8 mouse cellular contexts compared by ENCODE assay signal in the genomic region with DNA sequence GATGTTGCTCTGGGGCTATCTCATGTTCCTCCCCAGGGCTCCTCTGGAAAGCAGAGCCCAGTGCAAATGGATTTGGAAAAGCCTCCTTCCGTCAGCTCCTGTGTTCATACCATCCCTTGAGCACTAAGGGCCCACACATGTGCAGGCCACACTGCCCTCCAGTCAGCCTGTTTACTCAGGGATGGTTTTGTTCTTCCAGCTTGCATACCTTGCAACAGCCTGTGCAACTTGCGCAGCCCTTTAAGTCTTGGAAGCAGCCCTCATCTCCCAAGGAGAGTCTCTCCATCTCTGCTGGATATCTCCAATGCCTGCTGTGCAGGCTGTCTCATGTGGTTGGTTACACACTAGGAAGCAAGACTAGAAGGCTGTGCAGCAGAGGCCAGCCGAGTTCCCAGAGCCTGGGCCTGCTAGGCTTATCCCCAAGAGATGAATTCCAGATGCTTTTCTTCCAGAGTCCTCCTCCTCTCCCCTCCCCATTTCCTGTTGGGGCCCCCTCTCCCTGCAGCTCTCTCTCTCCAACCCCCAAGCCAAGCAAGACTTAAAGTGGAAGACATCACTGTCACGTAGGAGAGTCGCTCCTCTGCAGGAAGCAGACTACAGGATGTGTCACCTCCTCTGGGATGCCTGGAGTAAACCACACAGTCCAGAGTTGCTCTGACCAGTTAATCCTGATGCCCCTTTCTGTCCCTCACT. TPM values are rescaled to one million over a fixed set of nuclear protein-coding genes. Genes with fewer than 3 reads are reported as not detected.
A peak's percentile ranks its signal among the peaks of the same experiment; 100 is the strongest.
DNase-seq lines count a peak whose midpoint lies in the region; ATAC-seq and TF ChIP-seq lines count a peak whose summit lies in the region.

No protein-coding gene starts in this region.

- no peak overlapping the region for H3K9ac ChIP-seq in heart, adult 2 months (ENCODE audit: low read depth, low read length)
- H3K9ac ChIP-seq in lung, embryonic 16.5 days (ENCODE audit: low read length): peak overlapping the region; percentile 43

- no peak for DNase-seq in frontal cortex, postnatal 36 days (ENCODE audit: low spot score in 2 of 2)
- DNase-seq in heart, adult 2 months: peak; percentile 56 to 74
- peak; percentile 64 for DNase-seq in kidney, adult 2 months
- no peak for DNase-seq in thymus, adult 2 months
- no peak for DNase-seq in layer of hippocampus, postnatal 10 days (ENCODE audit: low spot score in 2 of 2)
- DNase-seq in thymus, postnatal 14 days: no peak

- 42% methylated on average over 5 of the region's 5 CpGs for WGBS in heart, adult 2 months
- WGBS in kidney, adult 2 months: 66% methylated on average over 5 of the region's 5 CpGs
- WGBS in lung, embryonic 16.5 days: 14% methylated on average over 5 of the region's 5 CpGs
- WGBS in thymus, adult 2 months: 88% methylated on average over 5 of the region's 5 CpGs

- H3K4me1 ChIP-seq in heart, adult 2 months (ENCODE audit: control insufficient read depth, insufficient read depth, low read length): peaks cover 15% of the 10 kb centered on the region
- no peaks in the 10 kb centered on the region for H3K4me1 ChIP-seq in kidney, adult 2 months (ENCODE audit: control insufficient read depth, insufficient read depth, low read length)
- peaks cover 37% of the 10 kb centered on the region for H3K4me1 ChIP-seq in lung, embryonic 16.5 days (replicated peaks; ENCODE audit: control insufficient read depth, insufficient read depth, low read length)
- H3K4me1 ChIP-seq in thymus, adult 2 months (replicated peaks; ENCODE audit: control insufficient read depth, insufficient read depth, low read length): no peaks in the 10 kb centered on the region

- peak overlapping the region; percentile 71 for H3K27ac ChIP-seq in heart, adult 2 months
- H3K27ac ChIP-seq in kidney, adult 2 months (ENCODE audit: insufficient read depth, low read depth, low read length): peak overlapping the region; percentile 43; the same call in 1 of the 2 replicates
- H3K27ac ChIP-seq in lung, embryonic 16.5 days (ENCODE audit: low read length): peak overlapping the region; percentile 98
- H3K27ac ChIP-seq in thymus, adult 2 months (ENCODE audit: control insufficient read depth, insufficient read depth, low read length): no peak overlapping the region

- H3K27me3 ChIP-seq in heart, adult 2 months (ENCODE audit: control insufficient read depth, insufficient read depth, low read length): no peaks in the 10 kb centered on the region
- H3K27me3 ChIP-seq in kidney, adult 2 months (replicated peaks; ENCODE audit: control insufficient read depth, insufficient read depth, low read length): no peaks in the 10 kb centered on the region
- no peaks in the 10 kb centered on the region for H3K27me3 ChIP-seq in lung, embryonic 16.5 days (ENCODE audit: control insufficient read depth, insufficient read depth, low read depth, low read length)
- no peaks in the 10 kb centered on the region for H3K27me3 ChIP-seq in thymus, adult 2 months (ENCODE audit: control insufficient read depth, insufficient read depth, low read length)

- no peaks in the 10 kb centered on the region for H3K36me3 ChIP-seq in heart, adult 2 months (ENCODE audit: control insufficient read depth, insufficient read depth, low read length)
- no peaks in the 10 kb centered on the region for H3K36me3 ChIP-seq in kidney, adult 2 months (ENCODE audit: control insufficient read depth, insufficient read depth, low read length)
- no peaks in the 10 kb centered on the region for H3K36me3 ChIP-seq in lung, embryonic 16.5 days (ENCODE audit: control insufficient read depth, insufficient read depth, low read length)
- H3K36me3 ChIP-seq in thymus, adult 2 months (ENCODE audit: control insufficient read depth, insufficient read depth, low read length): no peaks in the 10 kb centered on the region

- intact Hi-C loops in heart, adult 2 months (cut with DNase I): loop anchor here (5.0 kb wide), 1 partner anchor 100 kb away; no protein-coding TSS in a partner anchor

- no peak for TF ChIP-seq CTCF in heart, adult 2 months (IDR thresholded peaks at IDR 0.05)
- no peak for TF ChIP-seq CTCF in kidney, adult 2 months (conservative IDR thresholded peaks at IDR 0.05; ENCODE audit: insufficient read depth, insufficient read length, low read depth, low read length)
- no peak for TF ChIP-seq CTCF in thymus, adult 2 months (IDR thresholded peaks at IDR 0.05; ENCODE audit: borderline replicate concordance, control insufficient read depth, extremely low read depth, insufficient read depth, low read length, poor library complexity)

- H3K9me3 ChIP-seq in lung, embryonic 16.5 days (ENCODE audit: control insufficient read depth, low read length): no peaks in the 10 kb centered on the region

- H3K4me3 ChIP-seq in heart, adult 2 months: no peak overlapping the region
- H3K4me3 ChIP-seq in kidney, adult 2 months (ENCODE audit: insufficient read depth, low read depth, low read length): no peak overlapping the region
- H3K4me3 ChIP-seq in lung, embryonic 16.5 days (ENCODE audit: low read length): 0 out of 2 replicates have a peak overlapping the region, but pooled peaks have one; percentile 0
- H3K4me3 ChIP-seq in thymus, adult 2 months (ENCODE audit: control insufficient read depth, insufficient read depth, low read length): no peak overlapping the region

- H3K79me2 ChIP-seq in heart, adult 2 months (replicated peaks; ENCODE audit: control insufficient read depth, insufficient read depth, low read length): no peaks in the 10 kb centered on the region

- TF ChIP-seq POLR2A in heart, adult 2 months (IDR thresholded peaks at IDR 0.05; ENCODE audit: insufficient read depth, low read depth, low read length): peak; percentile 43; the same call in 1 of the 2 replicates
- TF ChIP-seq POLR2A in kidney, adult 2 months (IDR thresholded peaks at IDR 0.05; ENCODE audit: low read depth, low read length): no peak
- TF ChIP-seq POLR2A in thymus, adult 2 months (IDR thresholded peaks at IDR 0.05; ENCODE audit: control insufficient read depth, extremely low read depth, insufficient read depth, low read length, poor library complexity): no peak

- peak overlapping the region; percentile 25 for H3K4me2 ChIP-seq in lung, embryonic 16.5 days (ENCODE audit: low read depth, low read length)

- peak; percentile 24; the same call in 1 of the 2 replicates for ATAC-seq in frontal cortex, adult (ENCODE audit: low TSS enrichment)
- peak; percentile 92 for ATAC-seq in lung, embryonic 16.5 days (ENCODE audit: low read depth)

- no peak for TF ChIP-seq EP300 in heart, adult 2 months (IDR thresholded peaks at IDR 0.05; ENCODE audit: insufficient read depth, low read depth, low read length)

RNA-seq across cellular contexts. Expression of a gene that starts 47.2 kb away (rescaled TPM):
- under 1 TPM in 1 of 2 experiments, not detected in 1; 0.08 TPM for total RNA-seq in heart, adult 2 months (2021)
- polyA plus RNA-seq in heart, adult 2 months (2012; rRNA removed): 0.04 TPM in 1 of 2 replicates, not detected in the other
- polyA plus RNA-seq in kidney, adult 2 months (2012; rRNA removed): 7.8 and 10.1 TPM in 2 replicates
- polyA plus RNA-seq in lung, embryonic 16.5 days (2015; fragmentation: Nextera tagmentation; extraction: Ambion mirVana): 1.2 and 1.4 TPM in 2 replicates
- 0.65 and 0.82 TPM in 2 replicates for polyA plus RNA-seq in thymus, adult 2 months (2012; rRNA removed)
- 1 to 10 TPM in 1 of 2 experiments, under 1 TPM in 1; 0.87 to 1.0 TPM for total RNA-seq in layer of hippocampus, postnatal 10 days (2021)

Comparison
In these comparisons a context has a peak if more than half of its experiments do, and no peak if none do; other contexts are left out.
1. DNase-seq: peak in heart, adult 2 months (2 of 2) and kidney, adult 2 months (single experiment); none in frontal cortex, postnatal 36 days (0 of 2), thymus, adult 2 months (single experiment), layer of hippocampus, postnatal 10 days (0 of 2) and thymus, postnatal 14 days (single experiment).